ENCODE assay signal across 8 mouse cellular contexts in genomic region chr11:59661005-59661404, GRCm38 (mm10). TPM values are rescaled to one million over a fixed set of nuclear protein-coding genes. Genes with fewer than 3 reads are reported as not detected.
DNase-seq lines count a peak whose midpoint lies in the region; ATAC-seq and TF ChIP-seq lines count a peak whose summit lies in the region.

Mprip (plus strand) TSS chr11:59661305.

- no peak for TF ChIP-seq CTCF in heart, adult 2 months (IDR thresholded peaks at IDR 0.05)

- H3K4me3 ChIP-seq in heart, adult 2 months = peak within 1 kb of the TSS; percentile 74
- peak within 1 kb of the TSS; percentile 79 for H3K4me3 ChIP-seq in intestine, embryonic 15.5 days (replicated peaks)
- H3K4me3 ChIP-seq in limb, embryonic 15.5 days = peak within 1 kb of the TSS; percentile 79
- H3K4me3 ChIP-seq in stomach, embryonic 14.5 days (ENCODE audit: low read depth, low read length) = peak within 1 kb of the TSS; percentile 74

- no peak for TF ChIP-seq EP300 in heart, adult 2 months (IDR thresholded peaks at IDR 0.05; ENCODE audit: insufficient read depth, low read depth, low read length)

- no peak for TF ChIP-seq POLR2A in heart, adult 2 months (IDR thresholded peaks at IDR 0.05; ENCODE audit: insufficient read depth, low read depth, low read length)

- 87% methylated on average over 3 of the region's 3 CpGs for whole genome bisulfite sequencing in heart, adult 2 months
- 82% methylated on average over 3 of the region's 3 CpGs for WGBS in intestine, embryonic 15.5 days
- 70% methylated on average over 3 of the region's 3 CpGs for WGBS in limb, embryonic 15.5 days
- 72% methylated on average over 3 of the region's 3 CpGs for WGBS in stomach, embryonic 14.5 days

- intact Hi-C loops in heart, adult 2 months (cut with DNase I) = loop anchor here (2.0 kb wide), 1 partner anchor 24 kb away; no protein-coding TSS in a partner anchor

- H3K36me3 ChIP-seq in heart, adult 2 months (ENCODE audit: control insufficient read depth, insufficient read depth, low read length) = peaks cover 17% of the 10 kb centered on the region
- H3K36me3 ChIP-seq in intestine, embryonic 15.5 days = no peaks in the 10 kb centered on the region
- no peaks in the 10 kb centered on the region for H3K36me3 ChIP-seq in limb, embryonic 15.5 days
- no peaks in the 10 kb centered on the region for H3K36me3 ChIP-seq in stomach, embryonic 14.5 days (ENCODE audit: control insufficient read depth, insufficient read depth, low read length)

- no peaks in the 10 kb centered on the region for H3K27me3 ChIP-seq in heart, adult 2 months (ENCODE audit: control insufficient read depth, insufficient read depth, low read length)
- no peaks in the 10 kb centered on the region for H3K27me3 ChIP-seq in intestine, embryonic 15.5 days (replicated peaks)
- no peaks in the 10 kb centered on the region for H3K27me3 ChIP-seq in limb, embryonic 15.5 days
- no peaks in the 10 kb centered on the region for H3K27me3 ChIP-seq in stomach, embryonic 14.5 days (ENCODE audit: control insufficient read depth, insufficient read depth, low read length)

- no peak for ATAC-seq in intestine, embryonic 15.5 days
- no peak for ATAC-seq in limb, embryonic 15.5 days (ENCODE audit: insufficient number of reproducible peaks, low FRiP score, low TSS enrichment, low read depth)
- no peak for ATAC-seq in stomach, embryonic 14.5 days (ENCODE audit: insufficient number of reproducible peaks, insufficient read depth, low FRiP score, low read depth)

- DNase-seq in heart, adult 2 months = no peak
- no peak for DNase-seq in heart, adult 9 months (ENCODE audit: low spot score in 2 of 2)
- DNase-seq in adrenal gland, postnatal 4 days (ENCODE audit: low spot score in 2 of 2) = no peak
- no peak for DNase-seq in gastrocnemius, postnatal 25 days
- no peak for DNase-seq in right cerebral cortex, adult 18-20 months

- H3K4me2 ChIP-seq in intestine, embryonic 15.5 days (replicated peaks) = peak within 1 kb of the TSS; percentile 63
- peak within 1 kb of the TSS; percentile 52 for H3K4me2 ChIP-seq in limb, embryonic 15.5 days
- peak within 1 kb of the TSS; percentile 70 for H3K4me2 ChIP-seq in stomach, embryonic 14.5 days (replicated peaks; ENCODE audit: low read depth, low read length)

- H3K4me1 ChIP-seq in heart, adult 2 months (ENCODE audit: control insufficient read depth, insufficient read depth, low read length) = peaks cover 16% of the 10 kb centered on the region
- peaks cover 24% of the 10 kb centered on the region for H3K4me1 ChIP-seq in intestine, embryonic 15.5 days (replicated peaks)
- H3K4me1 ChIP-seq in limb, embryonic 15.5 days = peaks cover 37% of the 10 kb centered on the region
- peaks cover 22% of the 10 kb centered on the region for H3K4me1 ChIP-seq in stomach, embryonic 14.5 days (ENCODE audit: control insufficient read depth, insufficient read depth, low read length)

- H3K9ac ChIP-seq in heart, adult 2 months (ENCODE audit: low read depth, low read length) = peak within 1 kb of the TSS; percentile 87
- H3K9ac ChIP-seq in intestine, embryonic 15.5 days = peak within 1 kb of the TSS; percentile 62
- peak within 1 kb of the TSS; percentile 76 for H3K9ac ChIP-seq in limb, embryonic 15.5 days
- H3K9ac ChIP-seq in stomach, embryonic 14.5 days (replicated peaks; ENCODE audit: low read depth, low read length) = peak within 1 kb of the TSS; percentile 86; the same call in 1 of the 2 replicates

- H3K27ac ChIP-seq in heart, adult 2 months = peak within 1 kb of the TSS; percentile 93
- peak within 1 kb of the TSS; percentile 73 for H3K27ac ChIP-seq in intestine, embryonic 15.5 days
- peak within 1 kb of the TSS; percentile 43; the same call in 1 of the 2 replicates for H3K27ac ChIP-seq in limb, embryonic 15.5 days
- peak within 1 kb of the TSS; percentile 46; the same call in 1 of the 2 replicates for H3K27ac ChIP-seq in stomach, embryonic 14.5 days (ENCODE audit: low read length)

- no peaks in the 10 kb centered on the region for H3K79me2 ChIP-seq in heart, adult 2 months (replicated peaks; ENCODE audit: control insufficient read depth, insufficient read depth, low read length)

- H3K9me3 ChIP-seq in intestine, embryonic 15.5 days = no peaks in the 10 kb centered on the region
- H3K9me3 ChIP-seq in limb, embryonic 15.5 days = no peaks in the 10 kb centered on the region
- no peaks in the 10 kb centered on the region for H3K9me3 ChIP-seq in stomach, embryonic 14.5 days (ENCODE audit: control insufficient read depth, low read depth, low read length)

RNA-seq across cellular contexts. Expression of gene Mprip, which starts in this region (rescaled TPM):
- total RNA-seq in heart, adult 2 months (2021) = 100 to 1,000 TPM; 132 to 142 TPM
- polyA plus RNA-seq in heart, adult 2 months (2012; rRNA removed) = 77.1 and 81.6 TPM in 2 replicates
- total RNA-seq in adrenal gland, postnatal 4 days (2021) = 100 to 1,000 TPM; 235 to 240 TPM
- total RNA-seq in gastrocnemius, postnatal 25 days (2021) = 10 to 100 TPM; 71.9 to 86.7 TPM
- polyA plus RNA-seq in intestine, embryonic 15.5 days (2015; fragmentation: Nextera tagmentation; extraction: Ambion mirVana) = 54.9 and 56.2 TPM in 2 replicates
- polyA plus RNA-seq in limb, embryonic 15.5 days (2015; fragmentation: Nextera tagmentation; extraction: Ambion mirVana) = 55.4 and 56.7 TPM in 2 replicates
- polyA plus RNA-seq in stomach, embryonic 14.5 days (2014; fragmentation: Nextera tagmentation; extraction: Ambion mirVana) = 68.8 and 69.1 TPM in 2 replicates

Comparison
In these comparisons a context has a peak if more than half of its experiments do, and no peak if none do; other contexts are left out.
1. H3K27ac ChIP-seq: peak in every context shown above with its lines; median percentile 93 in heart, adult 2 months; 73 in intestine, embryonic 15.5 days; 46 in stomach, embryonic 14.5 days; 43 in limb, embryonic 15.5 days.